Mouse (Mus musculus) stomach, embryonic 16.5 days (tissue): ENCODE measurements at regions not wholly inside any gene's neighbourhood (a gene's known extent, or its start where the extent isn't known, plus 50 kb on each side); places are given as distances from the start of the nearest gene placed in this dataset.
A peak's percentile ranks its signal among the peaks of the same experiment; 100 is the strongest.

Experiments used
- ATAC-seq: fragments of 200-750 bp; cut with Nextera tagmentation; 2 replicates; pipeline ENCODE4 v1.8.0; 2017; ENCODE audit warnings: moderate number of reproducible peaks, moderate TSS enrichment; ENCODE audit not compliant: insufficient read depth, low FRiP score
- H3K27ac ChIP-seq: fragments of 300-500 bp; sonication (generic); 2 replicates; pipeline ENCODE4 v1.5.1; 2014; ENCODE audit warnings: low read length
- H3K27me3 ChIP-seq: fragments of 300-500 bp; sonication (generic); 2 replicates; pipeline ENCODE4 v1.6.1; 2014; ENCODE audit warnings: low read length, control low read depth, mixed read lengths; ENCODE audit not compliant: control insufficient read depth, insufficient read depth
- H3K36me3 ChIP-seq: fragments of 300-500 bp; sonication (generic); 2 replicates; pipeline ENCODE4 v1.6.1; 2014; ENCODE audit warnings: low read length; ENCODE audit not compliant: control insufficient read depth, insufficient read depth
- H3K4me1 ChIP-seq: fragments of 300-500 bp; sonication (generic); 2 replicates; pipeline ENCODE4 v1.6.1; 2014; ENCODE audit warnings: low read length, control low read depth, mixed read lengths; ENCODE audit not compliant: control insufficient read depth, insufficient read depth
- H3K4me2 ChIP-seq: fragments of 300-500 bp; sonication (generic); 2 replicates; pipeline ENCODE4 v1.6.1; 2014; ENCODE audit warnings: low read depth, low read length, mixed read lengths
- H3K4me3 ChIP-seq: fragments of 300-500 bp; sonication (generic); replicated peaks from 2 replicates; pipeline ENCODE4 v1.5.1; 2014; ENCODE audit warnings: mild to moderate bottlenecking, low read length
- H3K9ac ChIP-seq: fragments of 300-500 bp; sonication (generic); 2 replicates; pipeline ENCODE4 v1.6.1; 2014; ENCODE audit warnings: low read length
- H3K9me3 ChIP-seq: fragments of 300-500 bp; sonication (generic); replicated peaks from 2 replicates; pipeline ENCODE4 v1.6.1; 2016; ENCODE audit warnings: low read length, control low read depth; ENCODE audit not compliant: control insufficient read depth
- WGBS: fragments of 180-500 bp; shearing (Covaris S2); extraction: QIAGEN DNeasy Blood & Tissue Kit; methylation state at CpG from one replicate; pipeline ENCODE4 v1.1.7; 2014; 5-methylcytosine and 5-hydroxymethylcytosine counted together

- H3K27me3 ChIP-seq, result no peaks in the 10 kb centered on the region
Observed at GRCm38 (mm10) chr11:38069635-38070034, 833.9 kb upstream of the Tenm2 start.

GRCm38 (mm10) chr11:38067682-38068081, 831.9 kb upstream of the Tenm2 start:
- no peak overlapping the region for H3K9ac ChIP-seq
- ATAC-seq, result no peak
- no peak overlapping the region for H3K4me2 ChIP-seq
- no peaks in the 10 kb centered on the region for H3K4me1 ChIP-seq
- no peaks in the 10 kb centered on the region for H3K36me3 ChIP-seq
- H3K9me3 ChIP-seq, result no peaks in the 10 kb centered on the region
- H3K27ac ChIP-seq, result no peak overlapping the region
- no peaks in the 10 kb centered on the region for H3K27me3 ChIP-seq
- no peak overlapping the region for H3K4me3 ChIP-seq
- WGBS, result 63% methylated on average over 1 of the region's 1 CpGs

More at GRCm38 (mm10) chr11:38069635-38070034, 833.9 kb upstream of the Tenm2 start:
- Histone ChIP-seq H3K36me3 (no peaks in the 10 kb centered on the region), H3K4me1 (no peaks in the 10 kb centered on the region), H3K27ac (no peak overlapping the region), H3K4me2 (no peak overlapping the region), H3K4me3 (no peak overlapping the region), H3K9me3 (no peaks in the 10 kb centered on the region), H3K9ac (no peak overlapping the region)
- ATAC-seq, result no peak
- WGBS, result 60% methylated on average over 4 of the region's 4 CpGs

GRCm38 (mm10) chr11:38066091-38066490, 830.3 kb upstream of the Tenm2 start:
- no peak overlapping the region for H3K4me3 ChIP-seq
- H3K9me3 ChIP-seq, result no peaks in the 10 kb centered on the region
- no peak overlapping the region for H3K4me2 ChIP-seq
- no peak for ATAC-seq
- 84% methylated on average over 5 of the region's 5 CpGs for WGBS
- H3K27ac ChIP-seq, result no peak overlapping the region
- no peaks in the 10 kb centered on the region for H3K27me3 ChIP-seq
- no peaks in the 10 kb centered on the region for H3K36me3 ChIP-seq
- no peaks in the 10 kb centered on the region for H3K4me1 ChIP-seq
- H3K9ac ChIP-seq, result no peak overlapping the region

- Histone ChIP-seq H3K27me3 (no peaks in the 10 kb centered on the region), H3K9me3 (no peaks in the 10 kb centered on the region), H3K9ac (no peak overlapping the region), H3K36me3 (no peaks in the 10 kb centered on the region), H3K4me3 (no peak overlapping the region), H3K27ac (no peak overlapping the region), H3K4me2 (no peak overlapping the region), H3K4me1 (no peaks in the 10 kb centered on the region)
- 29% methylated on average over 2 of the region's 2 CpGs for WGBS
- no peak for ATAC-seq
Observed at GRCm38 (mm10) chr11:38060105-38060504, 824.3 kb upstream of the Tenm2 start.

- no peak for ATAC-seq
- no peaks in the 10 kb centered on the region for H3K4me1 ChIP-seq
- no peaks in the 10 kb centered on the region for H3K27me3 ChIP-seq
- no peaks in the 10 kb centered on the region for H3K36me3 ChIP-seq
- H3K4me2 ChIP-seq, result no peak overlapping the region
- WGBS, result 72% methylated on average over 2 of the region's 2 CpGs
- no peaks in the 10 kb centered on the region for H3K9me3 ChIP-seq
- H3K4me3 ChIP-seq, result no peak overlapping the region
- H3K9ac ChIP-seq, result no peak overlapping the region
- H3K27ac ChIP-seq, result no peak overlapping the region
Observed at GRCm38 (mm10) chr11:38058896-38059295, 823.1 kb upstream of the Tenm2 start.

GRCm38 (mm10) chr11:38036582-38036981, 800.8 kb upstream of the Tenm2 start:
- H3K36me3 ChIP-seq, result no peaks in the 10 kb centered on the region
- H3K4me3 ChIP-seq, result no peak overlapping the region
- no peaks in the 10 kb centered on the region for H3K27me3 ChIP-seq
- no peak overlapping the region for H3K4me2 ChIP-seq
- ATAC-seq, result peak; percentile 44; the same call in 1 of the 2 replicates
- H3K9me3 ChIP-seq, result no peaks in the 10 kb centered on the region
- 54% methylated on average over 2 of the region's 2 CpGs for WGBS
- no peak overlapping the region for H3K27ac ChIP-seq
- H3K4me1 ChIP-seq, result no peaks in the 10 kb centered on the region
- no peak overlapping the region for H3K9ac ChIP-seq

- no peak overlapping the region for H3K4me2 ChIP-seq
- no peaks in the 10 kb centered on the region for H3K36me3 ChIP-seq
- H3K27me3 ChIP-seq, result no peaks in the 10 kb centered on the region
- no peaks in the 10 kb centered on the region for H3K4me1 ChIP-seq
- no peak overlapping the region for H3K27ac ChIP-seq
- WGBS, result 67% methylated on average over 2 of the region's 2 CpGs
- H3K9ac ChIP-seq, result no peak overlapping the region
- no peak overlapping the region for H3K4me3 ChIP-seq
- ATAC-seq, result no peak
- H3K9me3 ChIP-seq, result no peaks in the 10 kb centered on the region
Observed at GRCm38 (mm10) chr11:38034526-38035286, 798.9 kb upstream of the Tenm2 start.

- Histone ChIP-seq H3K27ac (no peak overlapping the region), H3K9me3 (no peaks in the 10 kb centered on the region), H3K36me3 (no peaks in the 10 kb centered on the region), H3K4me1 (no peaks in the 10 kb centered on the region), H3K27me3 (no peaks in the 10 kb centered on the region), H3K4me3 (no peak overlapping the region), H3K4me2 (no peak overlapping the region), H3K9ac (no peak overlapping the region)
- ATAC-seq, result no peak
Observed at GRCm38 (mm10) chr11:38021704-38022103, 785.9 kb upstream of the Tenm2 start.

- H3K27ac ChIP-seq, result no peak overlapping the region
- H3K4me2 ChIP-seq, result no peak overlapping the region
- WGBS, result 76% methylated on average over 2 of the region's 2 CpGs
- no peaks in the 10 kb centered on the region for H3K36me3 ChIP-seq
- H3K9me3 ChIP-seq, result no peaks in the 10 kb centered on the region
- no peak overlapping the region for H3K4me3 ChIP-seq
- no peak overlapping the region for H3K9ac ChIP-seq
- H3K4me1 ChIP-seq, result no peaks in the 10 kb centered on the region
- H3K27me3 ChIP-seq, result no peaks in the 10 kb centered on the region
- no peak for ATAC-seq
Observed at GRCm38 (mm10) chr11:37978131-37978530, 742.4 kb upstream of the Tenm2 start.
